Mouse (Mus musculus): Measurements from ENCODE around the gene Wdr24.

The Wdr24 gene

DNA sequence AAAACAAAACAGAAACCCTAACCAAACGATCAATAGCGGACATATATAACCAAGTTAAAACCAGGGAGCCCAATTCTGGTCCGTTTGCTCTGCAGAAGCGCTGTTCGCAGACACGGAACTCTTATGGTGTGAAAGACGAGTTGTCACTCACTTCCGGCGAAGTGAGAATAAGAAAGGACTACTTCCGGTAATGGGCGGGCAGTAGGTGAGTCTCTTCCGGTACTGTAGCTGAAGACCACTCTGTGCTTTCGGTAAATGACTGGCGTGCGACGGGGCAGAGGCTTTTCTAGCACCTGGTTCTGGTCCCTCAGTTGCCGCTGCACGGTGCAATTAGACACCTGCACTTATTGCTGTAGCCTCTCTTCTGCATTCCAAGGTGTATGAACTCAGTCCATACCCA lies at the start of gene Wdr24:
Gene Wdr24 (plus strand): TSS at position 176 of the 400 bp plus-strand sequence.
- peak; percentile 93 for DNase-seq (ENCODE audit: low spot score)

- DNase-seq (ENCODE audit: low spot score): no peak
Observed at GRCm38 (mm10) chr17:25775318-25776062, 47.9 kb upstream of the Wdr24 start.

DNA sequence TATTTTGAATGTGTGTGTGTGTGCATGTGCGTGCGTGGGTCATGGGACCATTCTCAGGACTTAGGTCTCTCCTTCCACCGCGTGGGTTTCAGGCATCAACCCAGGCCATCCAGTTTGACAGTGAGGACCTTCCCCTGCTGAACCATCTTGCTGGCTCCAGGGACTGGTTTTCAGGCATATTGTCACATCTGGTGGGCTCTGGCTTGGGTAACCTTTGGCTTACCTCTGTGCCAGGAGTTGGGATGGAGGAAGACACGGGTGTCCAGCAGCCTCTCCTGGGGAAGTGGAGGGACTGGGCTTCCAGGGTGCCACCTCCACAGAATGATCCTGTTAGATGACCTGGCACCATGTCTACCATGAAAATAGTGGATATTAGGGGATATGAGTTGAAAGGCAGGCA lies 45.5 kb upstream of the Wdr24 start:
- no peak for DNase-seq (ENCODE audit: low spot score)

- no peak for DNase-seq (ENCODE audit: low spot score)
Observed at GRCm38 (mm10) chr17:25781339-25781738, 42.1 kb upstream of the Wdr24 start.

- no peak for DNase-seq (ENCODE audit: low spot score)
Observed at GRCm38 (mm10) chr17:25783086-25783485, 40.3 kb upstream of the Wdr24 start.

- DNase-seq (ENCODE audit: low spot score): no peak
Observed at GRCm38 (mm10) chr17:25783861-25784574, 39.4 kb upstream of the Wdr24 start.

- peak; percentile 98 for DNase-seq (ENCODE audit: low spot score)
Observed at GRCm38 (mm10) chr17:25785281-25785745, 38.1 kb upstream of the Wdr24 start, which contains the start of gene Haghl. TSS of gene Haghl (minus strand) at chr17:25785673.

DNA sequence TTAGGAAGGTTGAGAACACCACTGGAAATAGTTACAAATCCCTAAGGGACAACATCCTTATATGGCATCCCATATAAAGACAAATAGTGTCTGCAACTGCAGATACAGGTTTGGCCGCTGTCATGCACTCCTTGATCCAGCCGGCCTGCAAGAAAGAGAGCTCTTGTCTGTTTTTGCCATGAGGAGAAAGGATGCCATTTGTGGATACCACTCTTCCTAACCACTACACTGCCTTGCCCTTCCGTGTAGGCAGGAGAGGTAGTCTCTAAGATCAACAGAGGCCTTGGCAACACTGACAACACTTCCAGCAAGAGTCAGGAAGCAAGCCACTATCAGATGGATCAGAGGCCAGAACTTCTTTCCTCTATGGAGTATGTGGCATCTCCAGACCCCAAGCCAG lies 37.1 kb upstream of the Wdr24 start, which contains the start of gene Ccdc78:
Gene Ccdc78 (plus strand): TSS at position 301 of the 400 bp plus-strand sequence.
- no peak for DNase-seq (ENCODE audit: low spot score)

DNA sequence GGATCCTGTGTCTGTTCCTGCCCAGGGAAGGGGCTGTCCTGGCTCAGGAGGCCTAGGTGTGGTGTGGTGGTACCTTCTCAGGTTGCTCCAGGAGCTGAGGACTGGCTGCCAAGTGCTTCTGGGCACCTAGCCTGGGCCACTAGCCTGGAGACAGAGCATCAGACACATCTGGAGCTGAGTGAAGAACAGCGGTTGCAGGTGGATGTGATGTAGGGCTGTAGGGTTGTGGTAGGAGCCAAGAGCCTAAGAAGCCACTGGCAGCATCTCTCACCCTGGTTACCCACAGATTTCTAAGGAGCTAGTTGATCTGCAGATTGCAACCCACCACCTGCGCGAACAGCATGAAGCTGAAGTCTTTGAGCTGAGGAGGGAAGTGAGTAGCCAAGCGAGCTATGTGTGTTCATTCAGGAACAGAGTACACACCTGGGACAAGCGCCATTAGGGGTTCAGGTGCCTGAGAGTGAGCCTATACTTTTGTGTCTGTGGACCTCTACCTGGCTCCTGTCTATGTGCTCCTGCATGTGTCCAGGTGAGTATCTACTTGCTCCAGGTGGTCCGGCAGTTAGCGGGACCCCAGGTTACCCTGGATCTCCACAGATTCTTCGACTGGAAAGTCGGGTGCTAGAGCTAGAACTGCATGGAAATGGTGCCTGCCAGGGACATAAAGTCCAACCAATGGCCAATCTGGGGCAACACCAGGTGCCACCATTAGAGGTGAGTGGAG lies 36.5 kb upstream of the Wdr24 start:
- DNase-seq (ENCODE audit: low spot score): no peak

DNA sequence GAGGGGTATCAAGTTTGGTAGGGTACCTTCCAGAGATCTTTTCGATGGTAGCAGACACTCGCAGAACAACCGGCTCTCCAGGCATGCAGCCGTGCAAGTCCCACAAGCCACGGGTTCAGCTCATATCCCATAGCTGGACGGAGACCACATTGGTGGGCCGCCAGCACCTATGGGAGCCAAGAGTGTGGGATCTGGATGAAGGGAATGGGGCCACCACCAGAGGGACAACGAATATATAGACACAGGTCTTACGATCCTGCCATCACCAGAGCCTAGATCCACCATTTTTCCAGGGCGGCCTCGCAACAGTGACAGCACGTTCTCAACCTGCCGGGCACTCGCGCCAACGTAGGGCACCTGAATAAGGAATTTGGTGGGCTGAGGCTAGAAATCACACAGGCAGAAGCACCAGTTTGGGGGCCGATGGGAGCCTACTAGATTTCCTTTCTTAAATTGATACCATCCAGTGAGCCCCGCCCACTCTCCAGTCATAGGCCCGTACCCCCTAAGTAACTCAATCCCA lies 32.0 kb upstream of the Wdr24 start:
- no peak for DNase-seq (ENCODE audit: low spot score)

DNA sequence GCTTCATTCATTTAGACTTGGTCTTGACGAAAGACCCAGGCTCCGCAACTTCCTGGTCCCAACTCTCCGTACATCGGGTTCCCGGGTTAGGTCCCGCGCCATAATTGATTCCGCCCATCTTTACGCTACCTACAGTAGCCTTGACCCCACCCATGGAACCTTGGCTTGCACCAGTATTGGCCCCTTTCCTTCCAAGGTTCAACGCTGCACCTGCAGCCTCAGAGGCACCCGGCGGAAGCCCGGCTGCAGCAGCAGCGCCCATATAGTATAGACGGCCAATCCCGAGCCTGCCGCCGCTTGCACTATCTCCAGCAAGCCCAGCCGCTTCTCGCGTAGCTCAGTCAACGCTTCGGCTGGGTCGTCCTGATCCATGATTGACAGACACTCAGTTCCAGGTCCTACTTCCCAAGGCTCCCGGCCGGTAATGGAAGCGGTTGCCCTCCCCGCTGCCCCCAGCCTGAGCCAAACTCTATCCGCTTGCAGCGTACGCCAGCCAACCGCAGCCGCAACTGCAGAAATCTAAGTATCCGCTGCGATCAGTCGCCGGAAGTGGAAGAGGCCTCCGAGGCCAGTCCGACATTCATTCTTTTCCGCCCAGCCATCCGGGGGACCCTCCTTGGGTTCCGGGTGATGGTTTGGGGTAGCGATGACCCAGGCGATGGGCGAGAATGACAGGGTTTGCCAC lies 31.4 kb upstream of the Wdr24 start:
- peak; percentile 89 for DNase-seq (ENCODE audit: low spot score)

DNA sequence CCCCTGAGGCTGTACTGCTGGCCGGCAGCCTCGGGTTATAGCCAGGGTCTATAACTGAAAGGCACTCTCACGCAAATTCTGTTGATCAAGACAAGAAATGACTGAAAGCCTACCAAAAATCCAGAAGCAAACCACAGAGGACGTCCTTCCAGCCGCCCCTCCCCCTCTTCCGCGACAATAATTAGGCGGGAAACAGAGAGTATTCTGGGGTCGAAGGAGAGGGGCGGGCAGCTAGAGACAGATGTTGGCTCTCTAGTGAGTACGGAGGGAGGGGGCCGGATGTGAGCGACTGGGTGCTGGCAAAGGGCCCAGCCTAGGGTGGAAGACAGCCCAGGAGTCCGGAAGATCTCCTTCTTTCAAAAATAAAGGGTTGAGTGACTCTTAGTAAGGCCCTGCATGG lies 30.8 kb upstream of the Wdr24 start, which contains the start of gene Fam173a:
Gene Fam173a (minus strand): TSS at position 287 of the 400 bp plus-strand sequence.
- DNase-seq (ENCODE audit: low spot score): peak; percentile 80

GRCm38 (mm10) chr17:25794197-25794596 lies 29.2 kb upstream of the Wdr24 start:
- DNase-seq (ENCODE audit: low spot score): no peak

DNA sequence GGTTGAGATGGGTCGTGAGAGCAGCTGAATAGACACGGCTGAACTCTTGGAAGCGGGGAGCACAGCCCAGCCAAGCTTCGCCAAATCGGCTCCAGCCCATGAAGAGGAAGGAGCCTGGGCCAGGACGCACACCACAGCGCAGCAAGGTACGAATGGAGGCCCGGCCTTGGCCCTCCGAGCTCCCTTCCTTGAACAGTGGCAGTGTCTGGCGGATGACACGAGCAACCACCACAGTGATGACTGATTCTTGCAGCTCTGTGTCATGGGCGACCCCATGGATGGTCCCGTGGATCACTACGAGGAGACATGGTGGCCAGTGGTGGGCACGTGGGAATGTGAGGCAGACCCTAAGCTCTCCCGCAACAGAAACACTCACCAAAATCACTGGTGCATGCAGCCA lies 28.4 kb upstream of the Wdr24 start:
- no peak for DNase-seq (ENCODE audit: low spot score)

DNA sequence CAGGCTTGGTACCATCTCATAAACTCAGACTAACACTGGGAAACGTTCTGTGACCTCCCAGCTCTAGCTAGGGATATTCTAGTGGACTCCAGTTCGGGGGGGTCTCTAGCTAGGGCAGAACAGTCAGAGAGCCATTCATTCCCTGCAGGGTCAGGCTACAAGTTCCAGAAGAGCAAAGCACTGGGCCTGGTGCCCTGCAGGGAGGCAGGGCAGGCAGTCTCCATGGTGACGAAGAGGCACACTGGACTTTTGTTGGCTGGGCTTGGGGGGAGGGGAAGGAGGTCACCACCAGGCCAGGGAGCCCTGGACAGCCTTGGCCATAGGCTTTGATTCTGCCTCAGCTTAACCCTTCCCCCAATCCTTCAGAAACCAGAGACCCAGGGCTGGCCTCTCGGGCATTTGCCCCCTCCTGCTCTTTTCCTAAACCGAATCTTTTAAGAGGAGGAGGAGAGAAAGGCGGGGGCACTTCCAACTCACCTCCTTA lies 27.8 kb upstream of the Wdr24 start, which contains the start of gene AC134908.4:
Gene AC134908.4 (minus strand): TSS at position 51 of the 484 bp plus-strand sequence.
- peak; percentile 92 for DNase-seq (ENCODE audit: low spot score)

DNA sequence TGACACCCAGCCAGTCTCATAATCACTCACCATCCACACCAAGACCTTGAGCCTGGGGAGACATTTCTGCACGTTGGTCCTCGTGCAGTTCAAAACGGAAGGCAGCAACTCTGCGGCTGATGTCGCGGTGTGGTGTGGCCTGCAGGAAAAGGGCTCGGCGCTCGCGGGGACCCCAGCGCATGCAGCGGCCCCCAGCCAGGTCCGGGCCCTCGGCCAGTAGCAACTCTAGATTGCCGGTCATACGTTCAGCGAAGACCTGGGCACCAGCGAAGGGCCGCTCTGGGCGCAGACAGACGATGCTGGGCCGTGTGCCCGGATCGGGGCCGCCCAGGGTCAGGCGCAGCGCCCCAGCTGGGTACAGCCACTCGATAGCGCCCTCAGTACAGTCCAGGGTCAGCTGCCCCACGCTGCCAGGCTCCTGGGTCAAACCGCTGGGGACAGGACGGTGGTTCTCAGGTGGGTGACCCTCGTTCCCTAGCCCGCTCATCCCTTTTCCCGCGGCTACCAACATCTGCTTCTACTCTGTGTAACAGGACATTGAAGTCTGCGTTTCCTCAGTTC lies 27.1 kb upstream of the Wdr24 start:
- peak; percentile 32 for DNase-seq (ENCODE audit: low spot score)

GRCm38 (mm10) chr17:25796951-25797369 lies 26.5 kb upstream of the Wdr24 start, which contains the start of gene Metrn:
TSS of gene Metrn (minus strand) at chr17:25797136.
- peak; percentile 78 for DNase-seq (ENCODE audit: low spot score)

GRCm38 (mm10) chr17:25801029-25801428 lies 22.4 kb upstream of the Wdr24 start:
- DNase-seq (ENCODE audit: low spot score): peak; percentile 88

GRCm38 (mm10) chr17:25802825-25803517 lies 20.5 kb upstream of the Wdr24 start:
- no peak for DNase-seq (ENCODE audit: low spot score)

DNA sequence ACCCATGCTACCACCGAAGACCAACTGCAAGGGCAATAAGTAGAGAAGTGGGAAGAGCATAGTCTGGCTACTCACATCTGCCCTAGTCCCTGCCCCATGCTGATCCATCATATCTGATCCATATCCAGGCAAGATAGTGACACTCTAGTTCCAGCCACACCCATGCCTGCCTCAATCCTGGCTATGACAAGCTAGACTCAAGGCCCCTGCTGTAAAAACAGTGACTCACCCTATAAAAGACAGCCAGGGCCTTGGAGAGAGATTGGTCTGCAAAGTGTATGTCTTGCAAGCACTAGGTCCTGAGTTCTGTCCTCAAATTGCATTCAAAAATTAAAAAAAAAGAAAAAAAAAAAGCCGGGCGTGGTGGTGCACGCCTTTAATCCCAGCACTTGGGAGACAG lies 16.9 kb upstream of the Wdr24 start:
- no peak for DNase-seq (ENCODE audit: low spot score)
